Mouse (Mus musculus) liver, embryonic 16.5 days (tissue): ENCODE data around the gene Vmn1r19. TPM values are rescaled to one million over a fixed set of nuclear protein-coding genes. Genes with fewer than 3 reads are reported as not detected.
"Not testable (repeated sequence)": the region's sequence is repeated elsewhere in the genome, so short reads cannot be mapped to it uniquely, and the experiment has no call there.

Source experiments
- ATAC-seq: fragments of 200-750 bp; cut with Nextera tagmentation; 2 replicates; pipeline ENCODE4 v1.8.0; 2017; ENCODE audit warnings: low read depth, mild to moderate bottlenecking, moderate number of reproducible peaks, moderate library complexity
- H3K27ac ChIP-seq: fragments of 300-500 bp; sonication (generic); 2 replicates; pipeline ENCODE4 v1.5.1; 2014; ENCODE audit warnings: mild to moderate bottlenecking, low read length
- H3K27me3 ChIP-seq: fragments of 300-500 bp; sonication (generic); 2 replicates; pipeline ENCODE4 v1.6.1; 2014; ENCODE audit warnings: low read depth, low read length, mixed read lengths; ENCODE audit not compliant: control insufficient read depth, insufficient read depth
- H3K36me3 ChIP-seq: fragments of 300-500 bp; sonication (generic); 2 replicates; pipeline ENCODE4 v1.6.1; 2014; ENCODE audit warnings: mild to moderate bottlenecking; ENCODE audit not compliant: control insufficient read depth, insufficient read depth
- H3K4me1 ChIP-seq: fragments of 300-500 bp; sonication (generic); 2 replicates; pipeline ENCODE4 v1.6.1; 2014; ENCODE audit warnings: low read depth, low read length, mixed read lengths; ENCODE audit not compliant: control insufficient read depth
- H3K4me2 ChIP-seq: fragments of 300-500 bp; sonication (generic); 2 replicates; pipeline ENCODE4 v1.6.1; 2014; ENCODE audit warnings: low read depth, low read length, mixed read lengths
- H3K4me3 ChIP-seq: fragments of 300-500 bp; sonication (generic); 2 replicates; pipeline ENCODE4 v1.5.1; 2014; ENCODE audit warnings: low read depth, mild to moderate bottlenecking, low read length
- H3K9ac ChIP-seq: fragments of 300-500 bp; sonication (generic); 2 replicates; pipeline ENCODE4 v1.6.1; 2014; ENCODE audit warnings: low read depth, low read length
- H3K9me3 ChIP-seq: fragments of 300-500 bp; sonication (generic); replicated peaks from 2 replicates; pipeline ENCODE4 v1.6.1; 2016; ENCODE audit warnings: low read length; ENCODE audit not compliant: control insufficient read depth
- WGBS: fragments of 180-500 bp; shearing (Covaris S2); extraction: QIAGEN DNeasy Blood & Tissue Kit; methylation state at CpG from one replicate; pipeline ENCODE4 v1.1.7; 2014; ENCODE audit not compliant: insufficient replicate concordance; 5-methylcytosine and 5-hydroxymethylcytosine counted together
- polyA plus RNA-seq: library from polyadenylated mRNA; unstranded; fragments of >200 nt; fragmentation: Nextera tagmentation; extraction: Ambion mirVana; gene quantifications from 2 replicates; pipeline ENCODE4 v1.2.1, GENCODE M21; 2015

Vmn1r19 gene
- polyA plus RNA-seq = not detected in 2 replicates

DNA sequence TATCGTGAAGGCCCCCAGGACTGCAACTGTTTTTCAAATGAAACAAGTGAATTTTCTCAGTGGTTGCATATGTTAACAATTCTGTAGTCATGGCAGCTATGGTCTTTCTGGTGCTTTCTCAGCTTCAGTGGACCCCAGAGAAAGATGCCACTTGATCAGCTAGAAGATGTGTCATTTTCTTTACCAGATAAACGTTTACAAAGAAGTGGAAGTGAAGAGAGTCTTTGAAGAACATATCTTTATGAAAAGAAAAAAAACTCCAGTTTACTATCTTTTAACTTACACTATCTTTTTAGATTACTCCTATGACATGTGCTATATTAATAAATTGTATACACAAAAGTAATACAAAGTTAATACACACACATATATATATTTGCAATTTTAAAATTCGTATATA lies at the start of gene Vmn1r19:
Gene Vmn1r19 (plus strand): TSS at position 301 of the 400 bp plus-strand sequence.
- not testable (repeated sequence) for H3K9me3 ChIP-seq, H3K9ac ChIP-seq, ATAC-seq, H3K4me1 ChIP-seq, H3K27me3 ChIP-seq, H3K4me2 ChIP-seq, H3K27ac ChIP-seq, H3K36me3 ChIP-seq, H3K4me3 ChIP-seq
- WGBS = 37% methylated on average over 3 of the region's 3 CpGs

DNA sequence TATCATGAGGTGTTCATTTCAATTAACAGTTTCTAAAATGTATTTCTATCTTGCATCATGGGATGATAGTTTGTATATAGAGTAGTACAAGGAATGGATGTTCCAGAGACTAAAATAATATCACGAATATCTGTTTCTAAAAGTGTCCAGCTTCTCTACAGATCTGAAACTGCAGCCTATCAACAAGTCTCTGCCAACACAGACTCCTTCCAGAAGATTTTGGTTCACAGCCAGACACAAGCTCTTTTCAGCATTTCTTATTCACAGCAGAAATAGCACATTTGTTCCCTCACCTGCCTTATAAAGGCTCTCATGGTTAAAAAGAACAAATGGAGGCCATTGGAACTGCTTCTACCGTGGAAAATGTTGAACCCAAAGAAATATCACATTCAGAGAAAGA lies 46.7 kb upstream of the Vmn1r19 start:
- Histone ChIP-seq H3K4me2 (no peak overlapping the region), H3K4me1 (no peaks in the 10 kb centered on the region), H3K9me3 (no peaks in the 10 kb centered on the region), H3K4me3 (no peak overlapping the region), H3K36me3 (no peaks in the 10 kb centered on the region), H3K9ac (no peak overlapping the region), H3K27me3 (no peaks in the 10 kb centered on the region), H3K27ac (no peak overlapping the region)
- no peak for ATAC-seq
- 43% methylated on average over 2 of the region's 2 CpGs for WGBS

DNA sequence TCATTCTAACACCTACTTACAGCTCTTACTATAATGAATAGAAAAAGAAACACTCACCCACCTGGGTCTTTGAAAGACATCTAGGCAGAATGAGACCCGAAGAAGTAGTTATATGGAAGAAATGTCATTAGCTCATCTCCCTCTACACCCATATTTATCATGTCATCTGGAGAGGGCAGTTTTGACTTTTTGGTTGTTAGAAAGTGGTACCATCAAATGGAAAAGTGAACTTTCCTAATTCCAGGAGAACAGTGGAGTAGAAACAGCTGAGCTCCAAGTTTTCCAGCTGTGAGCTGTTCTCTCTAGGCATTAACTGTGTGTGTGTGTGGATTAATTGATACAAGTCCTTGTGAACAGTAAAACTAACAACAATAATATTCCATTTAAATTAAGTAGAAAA lies 40.0 kb upstream of the Vmn1r19 start, which contains the start of gene Vmn1r17:
Gene Vmn1r17 (minus strand): TSS at position 101 of the 400 bp plus-strand sequence.
- Histone ChIP-seq H3K9ac (no peak within 1 kb of the TSS), H3K4me3 (no peak within 1 kb of the TSS), H3K4me1 (no peaks in the 10 kb centered on the region), H3K27ac (no peak within 1 kb of the TSS), H3K9me3 (no peaks in the 10 kb centered on the region), H3K36me3 (no peaks in the 10 kb centered on the region), H3K4me2 (no peak within 1 kb of the TSS), H3K27me3 (no peaks in the 10 kb centered on the region)
- 58% methylated on average over 1 of the region's 1 CpGs for WGBS
- no peak for ATAC-seq

DNA sequence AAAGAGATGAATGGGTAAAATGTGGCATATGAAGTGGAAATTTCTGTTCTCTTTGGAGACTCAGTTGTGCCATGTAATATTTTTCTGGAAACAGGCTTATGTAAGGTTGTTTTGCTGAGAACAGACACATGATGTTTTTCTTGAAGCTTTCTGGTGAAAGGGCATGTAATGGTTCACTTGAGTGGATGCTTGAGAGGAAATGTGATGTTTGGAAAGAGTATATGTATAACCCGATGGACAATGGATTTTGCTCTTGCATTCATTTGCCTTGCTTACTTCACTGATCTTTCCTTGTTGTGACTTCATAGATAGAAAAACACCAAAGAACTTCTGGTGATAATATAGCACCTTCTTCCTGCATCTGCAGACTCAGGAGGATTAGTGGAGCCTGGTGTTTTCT lies 37.7 kb upstream of the Vmn1r19 start:
- not testable (repeated sequence) for H3K4me1 ChIP-seq, H3K4me2 ChIP-seq, H3K9ac ChIP-seq, H3K36me3 ChIP-seq, H3K4me3 ChIP-seq, H3K9me3 ChIP-seq, ATAC-seq, H3K27ac ChIP-seq, H3K27me3 ChIP-seq
- 71% methylated on average over 1 of the region's 1 CpGs for WGBS

DNA sequence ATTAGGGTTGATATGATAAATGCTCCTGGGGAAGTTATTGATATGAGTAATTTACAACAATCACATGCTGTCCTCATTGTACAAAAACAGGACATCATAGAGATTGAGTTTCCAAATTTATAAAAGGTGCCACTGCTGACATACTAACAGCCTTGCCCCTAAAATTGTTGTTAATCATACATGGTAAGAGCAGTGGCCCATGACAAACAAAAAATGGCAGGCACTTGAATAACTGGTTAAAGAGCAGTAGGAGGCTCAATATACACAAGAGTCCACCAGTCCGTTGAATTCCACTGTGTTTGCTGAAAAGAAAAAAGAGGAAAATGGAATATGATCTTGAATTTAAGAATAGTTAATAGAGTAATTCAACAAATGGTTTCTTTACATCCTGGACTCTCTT lies 36.1 kb upstream of the Vmn1r19 start:
- Histone ChIP-seq H3K9me3 (no peaks in the 10 kb centered on the region), H3K27me3 (no peaks in the 10 kb centered on the region), H3K4me2 (no peak overlapping the region), H3K9ac (no peak overlapping the region), H3K4me3 (no peak overlapping the region), H3K27ac (no peak overlapping the region), H3K4me1 (no peaks in the 10 kb centered on the region), H3K36me3 (no peaks in the 10 kb centered on the region)
- no peak for ATAC-seq
- 58% methylated on average over 1 of the region's 1 CpGs for WGBS

DNA sequence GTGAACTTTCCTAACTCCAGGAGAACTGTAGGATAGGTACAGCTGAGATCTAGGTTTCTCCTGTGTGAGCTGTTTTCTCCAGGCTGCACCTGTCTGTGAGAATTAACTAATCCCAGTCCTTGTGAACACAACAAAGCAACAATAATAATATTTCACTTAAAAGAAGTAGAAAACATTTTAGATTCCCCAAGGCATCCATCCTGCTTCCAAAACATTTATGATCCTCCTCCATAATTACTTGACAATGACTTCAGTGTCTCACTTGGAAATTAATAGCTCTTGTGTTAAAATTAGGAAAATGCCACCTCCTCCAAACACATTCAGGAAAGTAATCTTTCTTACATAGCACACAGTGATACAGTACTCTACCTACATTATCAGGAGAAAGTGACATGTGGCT lies 7.9 kb upstream of the Vmn1r19 start, which contains the start of gene Vmn1r18:
Gene Vmn1r18 (minus strand): TSS at position 101 of the 400 bp plus-strand sequence.
- Histone ChIP-seq H3K9ac (no peak within 1 kb of the TSS), H3K4me2 (no peak within 1 kb of the TSS), H3K36me3 (no peaks in the 10 kb centered on the region), H3K4me3 (no peak within 1 kb of the TSS), H3K27ac (no peak within 1 kb of the TSS), H3K9me3 (no peaks in the 10 kb centered on the region), H3K27me3 (no peaks in the 10 kb centered on the region), H3K4me1 (no peaks in the 10 kb centered on the region)
- no peak for ATAC-seq

DNA sequence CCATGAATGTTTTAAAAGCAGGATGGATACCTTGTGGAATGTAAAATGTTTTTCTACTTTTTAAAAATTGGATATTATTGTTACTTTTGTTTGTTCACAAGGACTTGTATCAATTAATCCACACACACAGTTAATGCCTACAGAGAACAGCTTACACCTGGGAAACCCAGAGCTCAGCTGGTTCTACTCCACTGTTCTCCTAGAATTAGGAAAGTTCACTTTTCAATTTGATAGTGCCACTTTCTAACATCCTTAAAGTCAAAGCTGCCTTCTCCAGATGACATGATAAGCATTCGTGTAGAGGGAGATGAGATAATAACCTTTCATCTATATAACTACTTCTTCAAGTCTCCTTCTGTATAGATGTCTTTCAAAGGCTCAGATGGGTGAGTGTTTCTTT lies 25.1 kb downstream of the Vmn1r19 start, which contains the start of gene Vmn1r20:
Gene Vmn1r20 (plus strand): TSS at position 301 of the 400 bp plus-strand sequence.
- H3K27me3 ChIP-seq = no peaks in the 10 kb centered on the region
- no peak for ATAC-seq
- WGBS = 31% methylated on average over 1 of the region's 1 CpGs
- no peaks in the 10 kb centered on the region for H3K9me3 ChIP-seq
- H3K4me3 ChIP-seq = no peak within 1 kb of the TSS
- H3K27ac ChIP-seq = no peak within 1 kb of the TSS
- no peak within 1 kb of the TSS for H3K9ac ChIP-seq
- H3K4me1 ChIP-seq = no peaks in the 10 kb centered on the region
- H3K4me2 ChIP-seq = no peak within 1 kb of the TSS
- no peaks in the 10 kb centered on the region for H3K36me3 ChIP-seq

DNA sequence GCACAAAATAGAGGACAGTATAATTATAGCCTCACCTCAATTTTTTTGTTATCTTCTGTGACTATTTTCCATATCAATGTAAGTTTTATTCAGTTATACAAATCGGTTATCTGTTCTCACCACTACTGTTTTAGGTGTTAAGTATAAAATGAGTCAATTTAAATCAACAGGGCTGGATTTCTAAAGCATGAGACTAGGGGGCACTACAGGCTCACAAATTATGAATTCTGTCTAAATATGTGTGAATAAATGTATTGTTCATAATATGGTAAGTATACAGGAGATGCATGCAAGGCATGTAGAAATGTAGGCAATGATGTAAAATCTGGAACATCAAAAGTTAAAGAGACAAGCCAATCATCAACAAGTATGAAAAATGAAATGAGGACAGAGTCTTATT lies 27.6 kb downstream of the Vmn1r19 start:
- Histone ChIP-seq H3K36me3 (no peaks in the 10 kb centered on the region), H3K27ac (no peak overlapping the region), H3K4me1 (no peaks in the 10 kb centered on the region), H3K9ac (no peak overlapping the region), H3K9me3 (no peaks in the 10 kb centered on the region), H3K4me3 (no peak overlapping the region), H3K4me2 (no peak overlapping the region), H3K27me3 (no peaks in the 10 kb centered on the region)
- no peak for ATAC-seq
- WGBS = 44% methylated on average over 1 of the region's 1 CpGs
